Mouse (Mus musculus) adrenal gland, adult (tissue): ENCODE data around the gene Trim16.
A peak's percentile ranks its signal among the peaks of the same experiment; 100 is the strongest.

ENCODE experiments used
- DNase-seq, 2 experiments: peaks; one replicate each; pipeline ENCODE4 v3.0.0; 2022 to 2023; ENCODE audit warnings: low spot score in 1 of 2; ENCODE audit not compliant: inconsistent age in 2 of 2

Trim16 gene

DNA sequence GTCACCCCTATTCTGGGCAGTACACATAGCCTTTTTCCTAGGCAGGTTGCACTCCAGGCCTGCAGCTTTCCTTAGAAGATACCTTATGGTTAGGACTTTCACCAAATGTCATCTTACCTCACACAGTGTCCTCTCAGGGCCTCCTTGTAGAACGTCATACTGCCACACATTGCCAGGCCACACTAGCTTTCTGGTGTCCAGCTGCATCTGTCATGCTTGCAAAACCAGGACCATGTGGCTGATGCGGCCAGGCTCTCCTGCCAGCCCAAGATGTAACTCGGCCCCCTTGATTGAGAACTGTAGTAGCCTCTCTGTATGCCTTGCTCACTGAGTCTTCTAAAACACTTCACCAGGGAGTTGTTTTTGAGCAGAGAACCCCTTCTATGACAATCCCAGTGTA is 7.9 kb downstream of the Trim16 start:
- peak in 1 of 2 experiments; percentile 31 for DNase-seq

DNA sequence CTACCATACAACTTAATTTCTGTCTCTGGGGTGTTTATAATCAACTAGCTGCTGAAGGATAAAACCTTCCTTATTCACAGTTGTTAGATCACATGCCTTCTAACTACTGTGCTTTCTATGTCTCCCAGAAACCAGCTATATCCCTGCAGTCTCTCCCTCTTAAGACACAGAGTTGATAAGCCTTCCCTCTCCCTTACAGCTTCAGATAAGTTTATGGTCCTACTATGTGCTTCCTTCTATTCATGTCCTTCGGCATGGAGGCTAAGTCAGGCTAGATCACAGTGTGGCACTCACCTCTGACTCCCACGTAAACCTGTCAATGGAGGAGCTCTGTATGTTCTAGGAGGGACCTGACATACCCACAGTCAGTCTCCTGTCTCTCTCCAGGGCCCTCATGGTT is 10.4 kb downstream of the Trim16 start:
- no peak for DNase-seq

DNA sequence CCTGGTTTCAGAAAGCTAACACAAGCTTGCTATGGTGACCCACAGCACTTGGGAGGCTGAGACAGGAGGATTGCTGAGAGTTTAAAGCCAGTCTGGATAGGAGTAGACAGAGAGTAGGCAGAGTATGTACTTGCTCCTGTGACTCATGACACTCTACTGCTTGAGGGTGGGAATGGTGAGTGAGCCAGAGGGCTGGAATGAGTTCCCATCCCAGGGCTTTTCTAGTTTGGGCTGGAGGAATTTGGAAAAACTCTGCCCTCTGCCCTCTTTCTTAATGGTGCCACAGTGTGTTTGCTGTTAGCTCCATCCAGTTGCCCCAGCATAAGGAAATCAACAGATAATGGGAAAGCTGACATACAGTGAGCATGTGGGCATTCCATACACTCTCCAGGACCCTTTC is 11.9 kb downstream of the Trim16 start:
- DNase-seq: no peak

DNA sequence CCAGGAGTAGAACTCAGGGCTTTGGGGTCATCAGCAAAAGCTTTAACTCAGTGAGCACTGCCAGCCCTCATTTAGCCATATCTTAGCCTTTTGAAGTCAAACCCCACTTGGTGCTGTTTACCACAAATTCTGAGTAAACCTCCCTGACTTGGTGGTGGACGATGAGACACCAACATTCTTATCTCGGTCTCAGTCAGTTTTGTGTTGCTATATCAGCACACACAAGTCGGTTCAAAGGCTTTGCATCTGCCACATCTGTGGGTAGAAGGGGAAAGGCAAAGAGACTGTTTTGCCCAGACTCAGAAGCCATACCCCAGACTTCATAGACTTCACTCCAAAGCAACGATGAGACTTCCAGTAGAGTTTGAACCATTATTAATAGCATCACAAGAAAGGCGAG is 24.5 kb downstream of the Trim16 start:
- DNase-seq: no peak

DNA sequence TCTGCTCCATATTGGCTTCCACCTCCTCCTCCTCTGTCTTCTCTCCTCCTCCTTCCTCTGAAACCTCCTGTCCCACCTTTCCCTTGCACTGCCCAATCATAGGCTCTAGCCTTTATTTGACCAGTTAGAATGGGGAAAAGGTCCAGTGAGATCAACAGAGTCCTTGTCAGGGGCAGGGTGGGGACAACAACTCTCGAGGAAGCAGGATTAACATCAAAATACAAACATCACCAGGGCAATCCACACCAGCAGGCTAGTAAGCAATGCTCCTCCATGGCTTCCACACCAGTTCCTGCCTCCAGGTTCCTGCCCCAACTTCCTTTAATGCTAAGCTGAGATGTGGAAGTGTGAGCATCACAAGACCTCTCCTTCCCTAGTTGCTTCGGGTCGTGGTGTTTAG is 25.7 kb downstream of the Trim16 start:
- DNase-seq: no peak

DNA sequence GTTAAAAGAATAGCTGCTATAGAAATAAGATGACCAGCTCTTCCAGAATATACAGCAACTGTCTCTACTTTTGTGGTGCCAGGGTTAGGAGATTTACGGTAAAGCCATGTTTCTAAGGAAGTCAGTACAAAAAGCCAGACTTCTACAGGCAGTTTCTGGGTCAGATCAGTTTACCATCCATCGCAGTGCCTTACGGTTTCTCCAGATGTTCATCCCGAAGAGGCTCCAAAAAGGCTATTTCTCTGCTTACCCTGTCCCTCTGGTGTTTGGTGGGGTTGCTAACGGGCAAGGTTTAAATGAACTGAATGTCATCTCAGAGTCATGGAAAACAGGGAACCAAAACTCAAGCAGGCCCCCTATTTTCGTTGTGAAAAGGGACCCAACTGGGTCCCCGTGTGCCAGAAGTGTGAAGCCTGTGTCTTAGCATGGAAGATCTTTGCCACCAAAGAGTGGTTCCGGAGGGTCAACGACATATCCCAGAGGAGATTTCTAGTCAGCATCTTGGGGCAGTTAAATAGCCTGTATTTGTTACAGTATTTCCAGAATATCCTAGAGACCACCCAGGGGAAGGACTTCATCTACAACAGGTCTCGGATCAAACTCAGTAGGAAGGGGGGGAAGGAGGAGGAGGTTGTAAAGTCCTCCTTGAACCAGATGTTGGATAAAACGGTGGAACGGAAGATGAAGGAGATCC is 27.1 kb downstream of the Trim16 start, which contains the start of gene Fbxw10:
Fbxw10 (plus strand) TSS at position 109 of the 694 bp plus-strand sequence.
- peak in 1 of 2 experiments; percentile 63 for DNase-seq

DNA sequence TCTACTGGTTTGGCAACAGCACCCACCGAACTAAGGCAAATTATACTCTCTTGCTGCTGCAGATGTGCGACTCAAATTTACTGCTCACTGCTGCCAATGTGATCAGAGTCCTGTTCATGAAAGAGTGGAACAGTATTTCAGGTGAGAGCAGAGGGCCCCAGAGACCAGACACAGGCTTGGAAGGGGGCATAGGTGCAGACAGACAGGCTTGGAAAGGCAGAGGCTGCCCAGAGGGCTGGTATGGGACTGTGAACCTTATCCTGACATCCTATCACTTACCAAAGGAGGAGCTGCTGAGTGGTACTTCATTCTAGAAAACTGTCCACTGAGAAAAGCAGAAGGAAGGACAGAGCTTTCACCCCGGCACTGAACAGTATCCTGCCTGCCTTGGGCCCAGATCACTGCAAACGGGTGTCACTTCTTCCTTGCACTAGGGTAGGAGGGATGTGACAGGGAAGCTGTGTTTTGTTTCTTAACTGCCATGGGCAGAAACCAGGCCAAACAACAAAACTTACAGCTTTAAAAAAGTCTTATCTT is 27.7 kb downstream of the Trim16 start:
- peak in 1 of 2 experiments; percentile 38 for DNase-seq

DNA sequence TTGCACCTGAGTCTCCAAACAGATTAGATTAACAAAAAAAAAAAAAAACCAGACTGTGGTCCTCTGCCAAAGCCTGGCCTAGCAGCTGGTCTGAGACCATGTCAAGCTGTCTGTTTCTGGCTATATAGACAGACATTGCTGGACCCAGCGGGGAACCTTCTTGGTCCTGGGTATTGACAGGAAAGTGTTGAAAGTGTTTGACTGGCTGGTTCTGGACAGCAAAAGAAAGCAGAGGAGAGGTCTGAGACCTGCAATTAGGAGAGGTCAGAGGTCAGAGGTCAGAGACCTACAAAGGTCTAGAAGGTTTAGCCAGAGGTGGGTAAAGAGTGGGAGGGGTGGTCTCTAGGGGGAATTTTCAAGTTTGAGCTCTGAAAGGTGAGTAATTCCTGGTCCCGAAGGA is 28.3 kb downstream of the Trim16 start:
- no peak for DNase-seq

DNA sequence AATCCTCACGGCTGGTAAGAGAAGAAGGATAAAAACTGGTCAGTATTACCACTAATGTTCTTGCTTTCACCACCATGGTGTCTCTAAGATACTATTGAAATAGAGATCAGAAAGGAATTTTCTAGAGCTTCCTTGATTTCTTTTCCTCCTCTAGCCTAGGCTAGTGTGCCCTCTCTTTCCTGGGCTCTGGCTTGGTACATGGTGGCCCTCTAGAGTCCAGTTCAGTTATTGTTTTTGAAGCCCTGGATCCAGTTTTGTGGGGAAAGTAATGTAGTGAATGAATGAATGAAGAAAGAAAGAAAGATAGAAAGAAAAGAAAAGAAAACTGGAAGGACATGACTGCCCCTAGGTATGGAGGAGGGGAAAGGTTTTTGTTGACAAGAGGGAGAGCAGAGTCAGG is 31.2 kb downstream of the Trim16 start:
- DNase-seq: peak; percentile 17 to 78

DNA sequence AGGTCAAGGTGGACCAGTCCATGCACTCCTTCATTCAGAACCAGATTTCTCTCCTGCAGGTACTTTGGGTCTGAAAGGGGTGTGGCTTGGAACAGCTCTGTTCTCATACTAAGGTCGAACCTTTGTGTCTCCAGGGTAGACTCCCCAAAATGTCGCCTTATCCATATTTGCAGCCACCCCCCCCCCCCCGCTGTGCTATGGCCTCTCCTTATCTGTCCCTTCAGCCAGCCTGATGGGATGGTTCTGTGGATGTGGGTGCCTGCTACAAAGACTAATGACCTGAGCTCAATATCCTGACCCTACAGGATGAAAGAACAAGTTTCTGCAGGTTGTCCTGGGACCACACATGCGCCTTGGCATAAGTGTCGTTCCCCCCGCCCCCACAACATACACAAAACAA is 33.3 kb downstream of the Trim16 start:
- no peak for DNase-seq

DNA sequence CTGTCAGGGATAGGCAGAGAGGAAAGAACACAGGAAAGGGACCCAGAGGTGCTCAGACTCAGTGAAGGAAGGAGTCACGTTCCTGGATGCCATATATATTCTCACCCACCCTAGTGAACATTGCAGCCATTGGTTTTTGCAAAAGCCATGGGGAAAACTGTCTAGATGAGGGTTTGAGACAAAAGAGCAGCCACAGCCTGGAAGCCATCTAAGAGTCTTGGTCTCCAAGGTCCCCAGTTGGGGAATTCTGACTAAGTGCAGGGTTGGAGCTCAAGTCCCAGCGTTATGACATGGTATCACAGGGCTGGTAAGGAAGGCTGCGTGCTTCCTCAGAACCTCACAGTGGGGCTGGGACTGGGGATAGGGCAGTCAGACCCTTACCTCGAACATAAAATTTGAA is 45.5 kb downstream of the Trim16 start:
- peak in 1 of 2 experiments; percentile 50 for DNase-seq

DNA sequence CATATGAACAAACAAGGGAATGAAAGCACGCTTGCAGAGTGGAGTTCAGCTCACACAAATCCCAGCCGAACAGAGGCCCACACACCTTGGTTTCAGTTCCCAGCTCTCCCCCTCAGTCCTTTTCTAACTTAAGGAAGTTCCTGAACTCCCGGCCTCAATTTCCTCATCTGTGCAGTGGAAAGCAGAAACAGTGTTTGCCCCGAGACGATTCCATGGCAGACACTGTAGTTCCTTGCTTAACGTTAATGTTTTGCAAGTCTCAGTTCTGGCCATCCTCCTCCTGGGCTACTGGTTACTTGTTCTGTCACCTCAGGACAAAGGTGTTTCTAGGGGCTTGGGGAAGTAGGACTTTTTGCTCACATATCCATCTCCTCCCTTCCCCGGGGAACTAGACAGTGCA is 46.7 kb downstream of the Trim16 start:
- DNase-seq: no peak

DNA sequence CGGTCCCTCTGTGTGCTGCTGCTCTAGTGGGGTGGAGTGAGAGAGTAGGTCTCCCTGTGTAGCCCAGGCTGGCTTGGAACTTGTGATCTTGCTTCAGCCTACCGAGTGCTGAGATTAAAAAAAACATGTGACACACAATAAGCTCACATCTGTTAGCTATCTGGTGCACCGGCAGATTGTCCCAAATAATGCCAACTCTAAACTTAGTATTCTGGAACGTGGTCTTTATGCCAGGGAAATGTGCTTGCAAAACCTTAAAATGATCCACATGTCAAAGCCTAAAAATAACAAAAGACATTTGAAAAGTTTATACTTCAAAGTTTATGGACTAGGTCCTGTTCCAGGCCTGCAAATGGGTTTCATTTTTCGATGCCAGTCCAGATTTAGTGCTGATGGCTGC is 49.2 kb downstream of the Trim16 start:
- no peak for DNase-seq

DNA sequence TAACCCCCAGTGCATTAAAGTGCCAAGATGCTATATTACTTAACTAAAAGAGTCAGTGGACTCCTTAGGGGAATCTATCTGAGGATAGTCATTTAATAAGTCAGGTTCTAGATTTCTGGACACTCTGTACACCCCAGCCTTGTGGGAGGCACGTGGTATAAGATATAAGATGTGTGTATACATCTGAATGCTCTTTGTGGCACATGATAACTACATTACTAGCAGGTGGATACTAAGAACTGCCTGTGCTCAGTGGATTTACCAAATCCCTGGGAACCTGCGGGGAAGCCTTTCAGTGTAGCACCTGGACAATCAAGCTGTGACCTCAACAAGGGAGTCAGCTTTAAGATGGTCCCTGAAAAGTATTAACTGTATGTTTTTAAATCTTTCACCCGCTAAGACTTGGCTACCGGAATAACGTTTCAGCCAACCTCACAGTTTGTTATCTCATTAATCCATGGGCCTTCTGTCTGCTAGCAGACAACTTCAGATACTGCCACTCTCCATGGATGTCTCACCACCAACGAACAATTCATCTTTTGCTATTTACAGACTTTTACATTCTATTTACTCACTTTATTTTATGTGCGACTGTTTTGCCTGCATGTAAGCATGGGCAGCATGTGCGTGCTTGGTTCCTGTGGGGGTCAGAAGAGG is 49.8 kb downstream of the Trim16 start:
- DNase-seq: no peak

DNA sequence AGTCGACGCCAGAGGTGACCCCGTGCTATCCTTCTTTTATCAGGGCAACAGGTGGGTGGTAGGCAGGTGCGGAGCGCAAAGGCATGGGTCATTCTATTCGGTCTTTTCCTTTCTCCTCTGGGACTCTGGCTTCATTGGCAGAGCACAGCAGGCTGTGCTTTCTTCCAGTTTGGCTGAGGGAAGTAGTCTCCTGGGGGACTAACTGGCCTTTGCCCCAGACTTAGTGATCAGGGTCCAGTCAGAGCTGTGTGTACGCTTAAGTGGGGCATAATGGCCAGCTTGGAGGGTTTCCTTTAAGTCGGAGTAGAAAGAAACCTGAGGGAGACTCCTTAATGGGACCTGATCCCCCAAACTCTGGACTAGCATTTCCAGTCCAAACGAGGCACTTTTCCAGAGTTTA is 53.4 kb downstream of the Trim16 start:
- DNase-seq: peak in 1 of 2 experiments; percentile 51

DNA sequence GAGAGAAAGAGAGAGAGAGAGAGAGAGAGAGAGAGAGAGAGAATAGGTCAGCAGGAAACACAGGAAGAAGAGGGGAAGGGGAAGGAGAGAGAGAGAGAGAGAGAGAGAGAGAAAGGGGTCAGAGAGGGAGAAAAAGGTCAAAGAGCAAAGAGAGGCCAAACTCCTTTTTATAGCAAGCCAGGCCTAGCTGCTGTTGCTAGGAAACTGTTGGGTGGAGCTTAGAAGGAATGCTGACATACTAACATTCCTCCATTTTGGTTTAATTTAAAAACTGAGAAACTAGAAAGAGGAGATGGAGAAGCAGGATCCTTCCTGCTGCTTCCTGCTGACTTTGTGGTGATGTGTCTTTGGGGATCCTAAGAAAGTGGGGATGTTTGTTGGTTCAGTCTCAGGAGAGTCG is 55.7 kb downstream of the Trim16 start:
- DNase-seq: no peak

DNA sequence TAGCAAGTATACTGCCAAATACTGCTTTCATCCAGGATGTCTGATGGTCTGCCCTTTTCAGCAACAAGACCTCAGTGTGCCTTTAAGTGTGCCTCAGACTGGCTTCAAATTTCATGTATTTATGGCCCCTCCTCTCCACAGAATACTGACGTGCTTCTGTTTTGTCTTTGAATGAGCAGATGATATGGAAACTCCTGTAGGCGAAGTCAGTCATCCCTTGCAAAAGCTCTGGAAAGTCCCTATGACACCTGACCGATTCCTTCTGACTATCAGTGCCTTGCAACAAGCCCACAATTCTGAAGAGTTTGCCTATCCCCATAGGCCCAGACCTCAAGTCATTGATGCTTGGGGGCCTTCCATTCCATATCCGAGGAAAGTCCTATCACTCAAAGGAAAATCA is 56.4 kb downstream of the Trim16 start:
- DNase-seq: no peak

DNA sequence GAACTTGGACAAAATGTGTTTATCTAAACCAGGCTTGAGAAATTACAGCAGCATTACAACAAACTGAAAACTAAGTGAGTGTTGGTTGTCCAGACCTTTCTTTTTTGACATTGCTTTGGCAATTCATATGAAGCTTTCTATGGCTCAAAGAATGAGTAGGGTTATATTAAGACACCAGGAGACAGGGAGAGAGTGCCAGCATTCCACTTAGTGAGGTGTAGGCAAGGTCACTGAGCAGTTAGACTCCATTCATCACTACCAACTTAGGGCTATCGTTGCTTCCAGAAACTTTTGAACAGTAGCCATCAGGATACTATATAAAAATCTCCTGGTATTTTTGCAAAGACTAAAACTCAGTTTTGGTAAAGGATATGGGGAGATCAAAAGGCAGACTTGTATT is 57.4 kb downstream of the Trim16 start:
- no peak for DNase-seq

DNA sequence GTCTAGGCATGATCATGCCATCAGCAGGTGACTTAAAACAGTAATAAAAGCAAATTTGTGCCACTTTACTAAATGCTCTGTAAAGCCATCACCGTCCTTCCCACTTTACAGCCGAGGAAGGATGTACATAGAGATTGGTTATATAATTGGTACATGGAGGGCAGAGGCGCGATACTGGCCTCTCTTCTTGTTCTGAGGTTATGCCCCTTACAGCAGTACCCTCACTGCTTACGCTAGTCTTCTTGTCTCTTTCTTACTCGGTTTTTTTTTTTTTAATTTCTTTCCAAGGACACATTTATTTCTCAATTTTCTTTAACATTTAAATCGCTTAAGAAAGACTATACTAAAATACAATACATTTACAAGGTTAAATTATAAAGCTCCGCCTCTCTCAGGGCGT is 58.7 kb downstream of the Trim16 start:
- no peak for DNase-seq

DNA sequence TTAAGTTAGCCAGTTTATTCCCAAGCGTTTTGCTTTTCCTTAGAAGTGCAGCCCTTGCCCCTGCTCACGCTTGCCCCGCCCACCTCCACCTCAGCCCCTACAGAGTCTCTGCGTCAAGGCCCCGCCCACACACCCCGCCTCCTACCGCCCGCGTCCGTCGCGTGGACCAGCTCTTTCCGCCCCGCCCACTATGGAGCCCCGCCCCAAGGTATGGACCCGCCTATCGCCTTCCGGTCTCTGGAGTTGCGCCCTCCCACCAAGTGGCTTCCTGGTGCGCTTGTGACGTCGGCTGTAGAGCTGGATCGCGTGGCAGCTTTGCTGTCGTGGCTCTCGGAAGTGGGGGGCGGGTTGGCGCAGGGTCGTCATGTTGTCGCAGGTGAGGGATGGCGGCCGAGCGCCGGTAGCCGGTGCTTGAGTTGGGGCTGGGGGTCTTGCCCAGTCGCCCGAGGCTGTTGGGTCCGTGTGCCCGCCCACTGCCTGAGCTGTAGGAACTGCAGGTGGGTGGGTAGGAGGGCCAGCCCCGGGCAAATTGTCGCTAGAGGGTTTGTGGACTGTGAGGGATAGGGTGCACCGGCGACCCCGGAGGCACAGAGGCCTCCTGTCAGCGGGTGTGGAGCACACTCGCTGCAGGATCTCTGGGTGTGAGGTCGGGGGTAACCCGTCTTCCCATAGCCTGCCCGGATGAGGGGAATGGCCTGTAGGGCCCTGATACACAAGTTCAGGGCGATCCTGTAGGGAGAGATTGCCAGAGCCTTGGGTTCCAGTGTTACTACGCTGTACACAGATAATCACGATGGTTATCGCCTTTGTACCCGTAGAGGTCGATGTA is 59.4 kb downstream of the Trim16 start, which contains the start of gene Tvp23b:
Tvp23b (plus strand) TSS at position 236 of the 829 bp plus-strand sequence.
- DNase-seq: peak; percentile 99 to 100

DNA sequence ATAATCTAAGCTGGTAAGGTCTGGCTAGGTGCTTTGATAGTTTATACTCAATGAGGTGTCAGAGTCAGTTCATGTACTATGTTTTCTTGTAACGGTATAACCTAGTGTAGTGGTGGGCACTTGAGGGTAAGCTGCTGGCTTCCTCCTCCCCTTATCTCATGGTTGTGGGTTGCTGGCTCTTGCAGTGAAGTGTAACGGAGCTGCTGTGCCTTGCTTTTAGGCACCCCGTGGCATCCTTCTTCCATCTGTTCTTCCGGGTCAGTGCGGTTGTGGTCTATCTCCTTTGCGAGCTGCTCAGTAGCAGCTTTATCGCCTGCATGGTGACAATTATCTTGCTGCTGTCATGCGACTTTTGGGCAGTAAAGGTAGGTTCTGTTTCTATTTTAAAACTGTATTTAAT is 63.4 kb downstream of the Trim16 start:
- DNase-seq: no peak

DNA sequence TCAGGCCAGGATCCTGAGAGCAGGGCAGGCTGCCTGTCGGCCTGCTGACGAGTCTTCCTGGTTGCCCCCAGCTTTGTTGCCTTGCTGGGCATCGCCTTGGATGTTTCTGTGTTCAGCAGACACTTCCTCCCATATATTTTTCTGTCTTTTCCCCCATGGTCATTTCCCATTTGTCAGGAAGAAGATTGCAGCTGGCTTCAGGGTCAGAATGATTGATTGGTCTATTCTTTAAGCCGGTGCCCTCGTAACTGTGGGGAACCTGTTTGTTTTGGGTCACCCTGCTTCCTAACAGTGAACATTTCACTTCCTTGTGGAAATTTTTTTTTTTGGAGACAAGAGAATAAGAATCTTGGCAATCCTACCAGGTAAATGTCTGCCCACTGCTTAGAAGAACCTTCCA is 65.3 kb downstream of the Trim16 start:
- peak in 1 of 2 experiments; percentile 48 for DNase-seq
